Mouse (Mus musculus) frontal cortex, postnatal 36 days (tissue): ENCODE measurements around the gene Utf1.
A peak's percentile ranks its signal among the peaks of the same experiment; 100 is the strongest.

ENCODE experiments used
- DNase-seq, 2 experiments: peaks; one replicate each; pipeline ENCODE4 v3.0.0; 2022; ENCODE audit warnings: low spot score in 2 of 2

Utf1 gene

GRCm38 (mm10) chr7:139943674-139944281 is at the start of gene Utf1:
TSS of gene Utf1 (plus strand) at chr7:139943789.
- peak in 1 of 2 experiments; percentile 20 for DNase-seq

- peak; percentile 72 to 77 for DNase-seq
These were observed 48.7 kb upstream of the Utf1 start, which contains the start of gene Kndc1 for GRCm38 (mm10) chr7:139894655-139895557. TSS of gene Kndc1 (plus strand) at chr7:139894696.

- DNase-seq, result no peak
These were observed 47.3 kb upstream of the Utf1 start for GRCm38 (mm10) chr7:139896271-139896670.

GRCm38 (mm10) chr7:139896796-139897195 is 46.8 kb upstream of the Utf1 start:
- no peak for DNase-seq

GRCm38 (mm10) chr7:139898606-139899005 is 45.0 kb upstream of the Utf1 start:
- DNase-seq, result peak in 1 of 2 experiments; percentile 23

GRCm38 (mm10) chr7:139899505-139899904 is 44.1 kb upstream of the Utf1 start:
- peak in 1 of 2 experiments; percentile 47 for DNase-seq

GRCm38 (mm10) chr7:139900456-139900855 is 43.1 kb upstream of the Utf1 start:
- DNase-seq, result no peak

- DNase-seq, result no peak
These were observed 42.7 kb upstream of the Utf1 start for GRCm38 (mm10) chr7:139900896-139901295.

- DNase-seq, result no peak
These were observed 41.6 kb upstream of the Utf1 start for GRCm38 (mm10) chr7:139901981-139902380.

- DNase-seq, result no peak
These were observed 38.3 kb upstream of the Utf1 start for GRCm38 (mm10) chr7:139905261-139905660.

GRCm38 (mm10) chr7:139905661-139906060 is 37.9 kb upstream of the Utf1 start:
- DNase-seq, result peak in 1 of 2 experiments; percentile 31

- DNase-seq, result no peak
These were observed 35.4 kb upstream of the Utf1 start for GRCm38 (mm10) chr7:139908176-139908575.

- DNase-seq, result no peak
These were observed 34.1 kb upstream of the Utf1 start for GRCm38 (mm10) chr7:139909469-139909868.

GRCm38 (mm10) chr7:139910204-139910835 is 33.3 kb upstream of the Utf1 start:
- DNase-seq, result no peak

- no peak for DNase-seq
These were observed 29.2 kb upstream of the Utf1 start for GRCm38 (mm10) chr7:139914141-139915047.

- no peak for DNase-seq
These were observed 27.8 kb upstream of the Utf1 start for GRCm38 (mm10) chr7:139915646-139916257.

GRCm38 (mm10) chr7:139916345-139916744 is 27.2 kb upstream of the Utf1 start:
- no peak for DNase-seq

- no peak for DNase-seq
These were observed 25.3 kb upstream of the Utf1 start for GRCm38 (mm10) chr7:139918262-139918661.

GRCm38 (mm10) chr7:139930732-139931131 is 12.9 kb upstream of the Utf1 start:
- peak in 1 of 2 experiments; percentile 31 for DNase-seq

- DNase-seq, result no peak
These were observed 6.9 kb upstream of the Utf1 start for GRCm38 (mm10) chr7:139936705-139937104.

- no peak for DNase-seq
These were observed 6.5 kb upstream of the Utf1 start for GRCm38 (mm10) chr7:139937138-139937537.
